27 mouse cellular contexts compared by ENCODE assay signal in the genomic region with DNA sequence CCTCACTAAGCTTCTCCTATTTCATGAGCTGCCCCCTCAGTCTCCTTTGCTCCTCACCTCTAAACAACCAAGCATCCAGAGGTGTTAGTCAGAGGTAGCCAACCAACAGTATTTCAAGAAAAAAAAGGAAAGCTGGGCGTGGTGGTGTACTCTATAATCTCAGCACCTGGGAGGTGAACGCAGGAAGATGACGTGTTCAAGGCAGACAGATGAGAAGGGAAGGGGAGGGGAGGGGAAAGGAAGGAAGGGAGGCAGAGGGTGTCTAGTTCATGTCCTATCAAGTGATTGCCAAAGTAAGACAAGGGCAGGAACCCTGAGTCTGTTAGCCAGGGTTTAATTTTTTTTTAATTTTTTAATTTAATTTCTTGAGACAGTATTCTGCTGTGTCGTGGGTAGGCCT. TPM values are rescaled to one million over a fixed set of nuclear protein-coding genes. Genes with fewer than 3 reads are reported as not detected.
"Had no signal": no experiment of that assay in that cellular context is flagged by ENCODE, and none has a peak within 500 bp of the region (broad histone marks: within the 10 kb centered on the region; RNA-seq: fewer than 3 reads in every experiment).

No protein-coding gene starts in this region.

- H3K4me3 ChIP-seq: gastrocnemius, adult 2 months; heart, embryonic 10.5 days; heart, embryonic 12.5 days; hindbrain, embryonic 10.5 days; hindbrain, embryonic 12.5 days; limb, embryonic 13.5 days; limb, embryonic 15.5 days; liver, embryonic 13.5 days had no signal

- DNase-seq: gastrocnemius, adult 2 months; gastrocnemius, postnatal 10 days; gastrocnemius, postnatal 25 days; heart, adult 18-20 months; heart, postnatal 10 days; heart, postnatal 4 days; kidney, adult 11 months; kidney, adult 8-10 months; kidney, postnatal 10 days; kidney, postnatal 25 days; kidney, postnatal 4 days; layer of hippocampus, adult 9-11 months; layer of hippocampus, postnatal 36 days; left cerebral cortex, postnatal 4 days; liver, embryonic 13.5 days had no signal

- ATAC-seq: hindbrain, embryonic 16.5 days; intestine, embryonic 16.5 days had no signal

- H3K4me1 ChIP-seq: hindbrain, embryonic 10.5 days; hindbrain, embryonic 12.5 days; limb, embryonic 15.5 days had no signal

- H3K27ac ChIP-seq: gastrocnemius, adult 2 months; heart, embryonic 10.5 days; hindbrain, embryonic 10.5 days; hindbrain, embryonic 12.5 days; hindbrain, embryonic 14.5 days; limb, embryonic 13.5 days; limb, embryonic 15.5 days; liver, embryonic 13.5 days had no signal

- H3K27me3 ChIP-seq: heart, embryonic 12.5 days; hindbrain, embryonic 12.5 days; limb, embryonic 13.5 days; limb, embryonic 15.5 days; liver, embryonic 13.5 days had no signal

RNA-seq across cellular contexts. Expression of a gene that starts 15.0 kb away (rescaled TPM):
- total RNA-seq: gastrocnemius, adult 2 months; gastrocnemius, postnatal 25 days; granulocyte monocyte progenitor cell, adult 5-6 weeks; heart, adult 18-20 months; heart, adult 8-10 months; heart, postnatal 25 days had no signal
- polyA plus RNA-seq: limb, embryonic 15.5 days; liver, embryonic 13.5 days had no signal
